Mouse (Mus musculus): ENCODE measurements around the gene Plxnb2. TPM values are rescaled to one million over a fixed set of nuclear protein-coding genes. Genes with fewer than 3 reads are reported as not detected.

Gene Plxnb2
- polyA plus RNA-seq, 1 experiment from 2014 or later, result 153 TPM

DNA sequence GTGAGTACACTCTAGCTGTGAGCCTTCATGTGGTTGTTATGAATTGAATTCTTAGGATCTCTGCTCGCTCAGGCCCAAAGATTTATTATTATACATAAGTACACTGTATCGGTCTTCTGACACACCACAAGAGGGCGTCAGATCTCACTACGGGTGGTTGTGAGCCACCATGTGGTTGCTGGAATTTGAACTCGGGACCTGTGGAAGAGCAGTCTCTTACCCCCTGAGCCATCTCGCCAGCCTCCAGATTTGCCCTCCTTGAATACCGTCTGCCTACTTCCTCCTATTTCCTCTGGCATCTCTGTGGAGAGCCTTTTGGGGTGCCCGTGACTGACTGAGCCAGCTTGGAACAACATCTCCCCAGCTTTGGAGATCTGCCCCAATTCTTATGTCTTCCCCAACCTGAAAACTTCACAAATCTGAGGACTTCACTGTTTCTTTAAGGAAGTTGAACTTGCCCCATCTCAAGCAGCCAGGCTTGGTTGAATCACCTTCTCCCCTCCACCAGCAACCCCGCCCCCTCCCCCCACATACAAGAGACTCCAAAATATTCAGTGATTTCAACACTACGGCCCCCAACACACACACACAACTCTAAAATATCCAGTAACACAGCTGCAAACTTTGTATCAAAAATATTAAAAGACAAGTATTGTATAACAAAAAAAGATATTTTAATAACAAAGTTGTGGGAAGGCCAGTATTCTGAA lies 1.1 kb upstream of the Plxnb2 start:
- peak overlapping the region; percentile 74; the same call in 1 of the 2 replicates for H3K4me3 ChIP-seq (replicated peaks; ENCODE audit: low read length)
- peak overlapping the region; percentile 97 for H3K27ac ChIP-seq (ENCODE audit: low read length)
- no peaks in the 10 kb centered on the region for H3K27me3 ChIP-seq (ENCODE audit: control insufficient read depth, insufficient read depth, low read length)
- H3K4me1 ChIP-seq (ENCODE audit: control insufficient read depth, insufficient read depth, low read length), result peaks cover 43% of the 10 kb centered on the region
- no peak for ATAC-seq (ENCODE audit: insufficient read depth, low FRiP score)
- H3K9ac ChIP-seq (ENCODE audit: low read length), result no peak overlapping the region; the same call in 1 of the 2 replicates
- H3K36me3 ChIP-seq (ENCODE audit: control insufficient read depth, insufficient read depth, low read length), result no peaks in the 10 kb centered on the region
- 62% methylated on average over 10 of the region's 10 CpGs for WGBS
- no peaks in the 10 kb centered on the region for H3K9me3 ChIP-seq (replicated peaks; ENCODE audit: control insufficient read depth, low read length)
- peak overlapping the region; percentile 90 for H3K4me2 ChIP-seq (ENCODE audit: low read depth, low read length)

- Histone ChIP-seq H3K36me3 (ENCODE audit: control insufficient read depth, insufficient read depth, low read length) (no peaks in the 10 kb centered on the region), H3K27me3 (ENCODE audit: control insufficient read depth, insufficient read depth, low read length) (no peaks in the 10 kb centered on the region), H3K27ac (ENCODE audit: low read length) (peak overlapping the region; percentile 97), H3K9me3 (replicated peaks; ENCODE audit: control insufficient read depth, low read length) (no peaks in the 10 kb centered on the region), H3K4me1 (ENCODE audit: control insufficient read depth, insufficient read depth, low read length) (peaks cover 58% of the 10 kb centered on the region), H3K4me2 (ENCODE audit: low read depth, low read length) (peak overlapping the region; percentile 90), H3K9ac (ENCODE audit: low read length) (peak overlapping the region; percentile 86), H3K4me3 (replicated peaks; ENCODE audit: low read length) (peak overlapping the region; percentile 74)
- ATAC-seq (ENCODE audit: insufficient read depth, low FRiP score), result no peak
- WGBS, result under 1% methylated on average over 23 of the region's 26 CpGs
These were observed 477 bp downstream of the Plxnb2 start for GRCm38 (mm10) chr15:89180081-89180541.

GRCm38 (mm10) chr15:89179630-89179964 lies 991 bp downstream of the Plxnb2 start:
- Histone ChIP-seq H3K4me3 (replicated peaks; ENCODE audit: low read length) (peak overlapping the region; percentile 74), H3K9me3 (replicated peaks; ENCODE audit: control insufficient read depth, low read length) (no peaks in the 10 kb centered on the region), H3K27me3 (ENCODE audit: control insufficient read depth, insufficient read depth, low read length) (no peaks in the 10 kb centered on the region), H3K4me1 (ENCODE audit: control insufficient read depth, insufficient read depth, low read length) (peaks cover 63% of the 10 kb centered on the region), H3K27ac (ENCODE audit: low read length) (peak overlapping the region; percentile 97), H3K4me2 (ENCODE audit: low read depth, low read length) (peak overlapping the region; percentile 90), H3K9ac (ENCODE audit: low read length) (peak overlapping the region; percentile 86), H3K36me3 (ENCODE audit: control insufficient read depth, insufficient read depth, low read length) (no peaks in the 10 kb centered on the region)
- 3% methylated on average over 6 of the region's 6 CpGs for WGBS
- ATAC-seq (ENCODE audit: insufficient read depth, low FRiP score), result no peak

GRCm38 (mm10) chr15:89178954-89179629 lies 1.5 kb downstream of the Plxnb2 start:
- Histone ChIP-seq H3K9ac (ENCODE audit: low read length) (peak overlapping the region; percentile 86), H3K4me2 (ENCODE audit: low read depth, low read length) (peak overlapping the region; percentile 90), H3K9me3 (replicated peaks; ENCODE audit: control insufficient read depth, low read length) (no peaks in the 10 kb centered on the region), H3K27me3 (ENCODE audit: control insufficient read depth, insufficient read depth, low read length) (no peaks in the 10 kb centered on the region), H3K4me3 (replicated peaks; ENCODE audit: low read length) (peak overlapping the region; percentile 74), H3K27ac (ENCODE audit: low read length) (peak overlapping the region; percentile 97), H3K4me1 (ENCODE audit: control insufficient read depth, insufficient read depth, low read length) (peaks cover 68% of the 10 kb centered on the region), H3K36me3 (ENCODE audit: control insufficient read depth, insufficient read depth, low read length) (no peaks in the 10 kb centered on the region)
- ATAC-seq (ENCODE audit: insufficient read depth, low FRiP score), result peak; percentile 82
- WGBS, result 2% methylated on average over 16 of the region's 16 CpGs

DNA sequence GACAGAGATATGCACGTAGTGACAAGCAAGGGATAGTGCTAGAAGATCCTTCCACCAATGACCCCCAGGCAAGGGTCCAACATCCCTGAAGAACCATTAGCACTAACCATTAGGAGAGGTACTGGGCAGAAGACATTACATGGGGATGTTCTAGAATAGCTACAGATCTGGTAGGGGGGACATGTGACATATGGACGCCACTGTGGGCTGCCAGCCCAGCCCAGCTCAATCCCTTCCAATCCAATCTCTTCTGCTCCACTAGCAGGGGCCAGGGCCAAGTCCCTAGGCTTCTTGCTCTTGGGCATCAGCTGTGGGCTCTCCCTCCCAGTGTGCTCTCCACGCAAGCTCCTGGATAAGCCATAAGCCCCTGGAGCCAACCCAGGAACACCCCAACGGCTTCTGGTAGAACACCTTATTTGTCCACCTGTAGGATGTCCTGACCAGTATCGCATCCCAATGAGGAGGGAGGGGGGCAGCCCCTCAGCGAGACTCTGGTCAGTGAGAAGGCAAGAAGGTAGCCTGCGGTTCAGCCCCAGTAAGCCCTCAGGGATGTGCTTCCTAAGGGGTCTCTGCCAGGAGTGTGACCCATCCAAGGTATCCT lies 2.2 kb downstream of the Plxnb2 start:
- Histone ChIP-seq H3K27ac (ENCODE audit: low read length) (peak overlapping the region; percentile 97), H3K4me1 (ENCODE audit: control insufficient read depth, insufficient read depth, low read length) (peaks cover 72% of the 10 kb centered on the region), H3K9me3 (replicated peaks; ENCODE audit: control insufficient read depth, low read length) (no peaks in the 10 kb centered on the region), H3K4me3 (replicated peaks; ENCODE audit: low read length) (peak overlapping the region; percentile 74), H3K36me3 (ENCODE audit: control insufficient read depth, insufficient read depth, low read length) (no peaks in the 10 kb centered on the region), H3K9ac (ENCODE audit: low read length) (peak overlapping the region; percentile 86), H3K27me3 (ENCODE audit: control insufficient read depth, insufficient read depth, low read length) (no peaks in the 10 kb centered on the region), H3K4me2 (ENCODE audit: low read depth, low read length) (peak overlapping the region; percentile 90)
- 63% methylated on average over 7 of the region's 7 CpGs for WGBS
- no peak for ATAC-seq (ENCODE audit: insufficient read depth, low FRiP score)

GRCm38 (mm10) chr15:89177576-89178259 lies 2.9 kb downstream of the Plxnb2 start:
- Histone ChIP-seq H3K9me3 (replicated peaks; ENCODE audit: control insufficient read depth, low read length) (no peaks in the 10 kb centered on the region), H3K27ac (ENCODE audit: low read length) (peak overlapping the region; percentile 97), H3K27me3 (ENCODE audit: control insufficient read depth, insufficient read depth, low read length) (no peaks in the 10 kb centered on the region), H3K4me1 (ENCODE audit: control insufficient read depth, insufficient read depth, low read length) (peaks cover 72% of the 10 kb centered on the region), H3K9ac (ENCODE audit: low read length) (peak overlapping the region; percentile 86), H3K36me3 (ENCODE audit: control insufficient read depth, insufficient read depth, low read length) (no peaks in the 10 kb centered on the region), H3K4me2 (ENCODE audit: low read depth, low read length) (peak overlapping the region; percentile 90), H3K4me3 (replicated peaks; ENCODE audit: low read length) (peak overlapping the region; percentile 74)
- peak; percentile 4; the same call in 1 of the 2 replicates for ATAC-seq (ENCODE audit: insufficient read depth, low FRiP score)
- WGBS, result 46% methylated on average over 4 of the region's 4 CpGs

- no peaks in the 10 kb centered on the region for H3K36me3 ChIP-seq (ENCODE audit: control insufficient read depth, insufficient read depth, low read length)
- 8% methylated on average over 5 of the region's 5 CpGs for WGBS
- H3K27ac ChIP-seq (ENCODE audit: low read length), result peak overlapping the region; percentile 97
- peak overlapping the region; percentile 90 for H3K4me2 ChIP-seq (ENCODE audit: low read depth, low read length)
- H3K4me1 ChIP-seq (ENCODE audit: control insufficient read depth, insufficient read depth, low read length), result peaks cover 72% of the 10 kb centered on the region
- ATAC-seq (ENCODE audit: insufficient read depth, low FRiP score), result no peak
- peak overlapping the region; percentile 63 for H3K9ac ChIP-seq (ENCODE audit: low read length)
- H3K9me3 ChIP-seq (replicated peaks; ENCODE audit: control insufficient read depth, low read length), result no peaks in the 10 kb centered on the region
- H3K4me3 ChIP-seq (replicated peaks; ENCODE audit: low read length), result peak overlapping the region; percentile 19; the same call in 1 of the 2 replicates
- no peaks in the 10 kb centered on the region for H3K27me3 ChIP-seq (ENCODE audit: control insufficient read depth, insufficient read depth, low read length)
These were observed 3.5 kb downstream of the Plxnb2 start for GRCm38 (mm10) chr15:89177121-89177520.

DNA sequence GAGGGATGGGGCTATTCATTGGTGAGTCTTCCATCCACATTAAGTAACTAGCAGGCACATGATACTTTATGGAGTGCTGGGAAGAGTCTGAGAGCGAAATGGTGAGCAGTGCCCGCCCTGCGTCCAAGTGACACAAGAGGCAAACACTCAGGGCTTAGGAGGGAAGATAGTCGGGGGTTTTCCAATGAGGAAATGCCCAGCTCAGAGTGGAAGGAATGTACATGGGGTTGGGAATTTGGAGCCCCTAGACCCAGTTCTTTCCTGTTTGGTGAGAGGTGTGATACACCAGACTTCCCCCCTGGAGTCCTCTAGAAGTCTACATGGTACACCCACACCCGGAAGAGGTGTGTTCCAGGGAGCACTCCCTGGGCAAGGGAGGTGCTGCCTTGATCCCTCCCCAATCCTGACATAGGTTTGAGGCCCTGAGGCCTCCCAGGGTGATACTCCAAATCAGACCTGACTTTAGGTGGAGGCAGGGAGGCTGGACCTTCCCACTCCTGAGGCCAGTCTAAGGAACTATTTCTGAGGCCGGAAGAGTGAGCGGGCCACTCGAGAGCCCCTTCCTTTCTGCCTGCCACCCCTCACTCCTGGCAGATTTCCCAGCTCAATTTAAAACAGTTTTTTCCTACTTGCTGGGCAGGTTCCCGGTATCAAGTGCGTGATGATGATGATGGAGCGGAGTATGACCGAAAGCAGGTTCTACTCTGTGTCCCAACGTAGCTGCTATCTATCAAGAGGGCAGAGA lies 5.0 kb downstream of the Plxnb2 start:
- H3K27ac ChIP-seq (ENCODE audit: low read length), result peak overlapping the region; percentile 54
- peak overlapping the region; percentile 90; the same call in 1 of the 2 replicates for H3K4me2 ChIP-seq (ENCODE audit: low read depth, low read length)
- peaks cover 70% of the 10 kb centered on the region for H3K4me1 ChIP-seq (ENCODE audit: control insufficient read depth, insufficient read depth, low read length)
- H3K9me3 ChIP-seq (replicated peaks; ENCODE audit: control insufficient read depth, low read length), result no peaks in the 10 kb centered on the region
- no peak overlapping the region for H3K4me3 ChIP-seq (replicated peaks; ENCODE audit: low read length)
- no peak for ATAC-seq (ENCODE audit: insufficient read depth, low FRiP score)
- H3K9ac ChIP-seq (ENCODE audit: low read length), result 0 out of 2 replicates have a peak overlapping the region, but pooled peaks have one; percentile 22
- no peaks in the 10 kb centered on the region for H3K36me3 ChIP-seq (ENCODE audit: control insufficient read depth, insufficient read depth, low read length)
- WGBS, result 61% methylated on average over 13 of the region's 13 CpGs
- H3K27me3 ChIP-seq (ENCODE audit: control insufficient read depth, insufficient read depth, low read length), result no peaks in the 10 kb centered on the region

All from stomach, embryonic 16.5 days (tissue).